Mouse (Mus musculus): ENCODE measurements around the gene Gla.

DNA sequence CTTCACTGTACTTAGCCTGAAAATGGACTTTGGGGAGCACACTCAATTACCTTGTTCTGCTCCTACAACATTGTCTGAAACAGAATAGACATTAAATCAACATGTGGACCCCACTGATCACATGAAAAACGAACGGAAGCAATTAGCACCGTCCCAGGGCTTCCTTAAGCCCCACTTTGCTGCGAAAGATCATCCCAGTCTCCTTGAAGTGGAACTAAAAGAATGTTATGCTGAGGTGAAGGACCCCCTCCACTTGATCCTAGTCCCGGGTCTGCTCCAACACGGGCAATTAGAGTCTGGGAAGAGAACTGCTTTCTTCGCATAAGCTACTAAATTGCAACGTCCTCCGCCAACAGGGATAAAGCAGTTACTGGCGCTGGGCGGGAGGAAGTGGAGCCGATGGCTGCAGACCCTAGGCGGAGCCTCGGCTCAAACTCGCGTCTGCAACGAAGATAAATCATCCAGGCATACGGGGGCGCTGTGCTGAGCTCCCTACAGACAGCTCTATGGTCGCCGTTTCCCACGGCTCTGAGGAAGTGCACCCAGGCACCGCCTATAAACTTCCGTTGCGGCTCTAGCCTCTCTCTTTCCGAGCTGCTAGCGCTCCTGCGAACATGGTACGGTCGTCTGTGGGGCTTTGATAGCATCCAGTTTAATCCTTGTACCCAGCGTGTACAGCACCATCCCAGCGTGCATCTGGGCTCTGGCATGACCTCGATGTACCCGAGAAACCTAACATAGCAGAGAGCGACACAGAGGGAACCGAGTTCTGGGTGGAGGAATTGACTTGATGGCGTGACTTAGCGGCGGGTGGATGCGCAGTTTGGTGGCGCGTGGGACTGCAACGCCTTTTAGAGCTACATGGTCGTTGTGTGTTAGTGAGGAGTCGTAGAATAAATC is 15.6 kb downstream of the Gla start, which contains the start of gene Rpl36a:
- TF ChIP-seq SRF (IDR thresholded peaks at IDR 0.05; ENCODE audit: control insufficient read depth, insufficient read length, low read depth) (no peak), POLR2A (IDR thresholded peaks at IDR 0.05; ENCODE audit: insufficient read length, low read depth) (peak; percentile 92), POLR2AphosphoS2 (IDR thresholded peaks at IDR 0.05; ENCODE audit: insufficient read length, low read depth) (peak; percentile 94), TCF12 (IDR thresholded peaks at IDR 0.05; ENCODE audit: insufficient read depth, poor library complexity, severe bottlenecking) (no peak), USF1 (IDR thresholded peaks at IDR 0.05; ENCODE audit: low read depth) (no peak), MYOD1 (IDR thresholded peaks at IDR 0.05; ENCODE audit: control insufficient read depth in 1 of 3, insufficient read length in 2 of 3, low read depth in 2 of 3) (no peak), TCF3 (IDR thresholded peaks at IDR 0.05; ENCODE audit: insufficient read length, low read depth) (no peak), MYOG (IDR thresholded peaks at IDR 0.05; ENCODE audit: control insufficient read depth in 1 of 3, insufficient read depth in 1 of 3, insufficient read length in 2 of 3, low read depth in 2 of 3) (no peak)

Measured in myocyte (in vitro differentiated cells).